Mouse (Mus musculus) hindbrain, embryonic 11.5 days (tissue): Measurements from ENCODE around the gene 9130230L23Rik. TPM values are rescaled to one million over a fixed set of nuclear protein-coding genes. Genes with fewer than 3 reads are reported as not detected.

Experiments used
- ATAC-seq: fragments of 200-750 bp; cut with Nextera tagmentation; 2 replicates; pipeline ENCODE4 v1.8.0; 2017; ENCODE audit warnings: mild to moderate bottlenecking, moderate TSS enrichment, moderate library complexity; ENCODE audit not compliant: low FRiP score
- DNase-seq: peaks from one replicate; pipeline ENCODE4 v3.0.0-alpha.2; 2015; ENCODE audit warnings: low spot score
- H3K27ac ChIP-seq: fragments of 300-500 bp; sonication (generic); 2 replicates; pipeline ENCODE4 v1.5.1; 2014; ENCODE audit warnings: mild to moderate bottlenecking, low read depth, low read length
- H3K27me3 ChIP-seq: fragments of 300-500 bp; sonication (generic); 2 replicates; pipeline ENCODE4 v1.6.1; 2014; ENCODE audit warnings: mild to moderate bottlenecking, low read length, moderate library complexity, mixed read lengths; ENCODE audit not compliant: control insufficient read depth, insufficient read depth
- H3K36me3 ChIP-seq: fragments of 300-500 bp; sonication (generic); 2 replicates; pipeline ENCODE4 v1.6.1; 2014; ENCODE audit warnings: mild to moderate bottlenecking, low read length, moderate library complexity, mixed read lengths; ENCODE audit not compliant: control insufficient read depth, insufficient read depth
- H3K4me1 ChIP-seq: fragments of 300-500 bp; sonication (generic); replicated peaks from 2 replicates; pipeline ENCODE4 v1.6.1; 2014; ENCODE audit warnings: low read length, mixed read lengths; ENCODE audit not compliant: control insufficient read depth, insufficient read depth
- H3K4me2 ChIP-seq: fragments of 300-500 bp; sonication (generic); replicated peaks from 2 replicates; pipeline ENCODE4 v1.6.1; 2014; ENCODE audit warnings: mild to moderate bottlenecking, low read depth, low read length
- H3K4me3 ChIP-seq: fragments of 300-500 bp; sonication (generic); 2 replicates; pipeline ENCODE4 v1.5.1; 2014; ENCODE audit warnings: low read depth, low read length
- H3K9ac ChIP-seq: fragments of 300-500 bp; sonication (generic); 2 replicates; pipeline ENCODE4 v1.6.1; 2014; ENCODE audit warnings: low read depth, low read length
- H3K9me3 ChIP-seq: fragments of 300-500 bp; sonication (generic); 2 replicates; pipeline ENCODE4 v1.6.1; 2016; ENCODE audit warnings: low read length; ENCODE audit not compliant: control insufficient read depth
- WGBS: fragments of 180-500 bp; shearing (Covaris S2); extraction: QIAGEN DNeasy Blood & Tissue Kit; methylation state at CpG from one replicate; pipeline ENCODE4 v1.1.7; 2014; 5-methylcytosine and 5-hydroxymethylcytosine counted together
- polyA plus RNA-seq: library from polyadenylated mRNA; unstranded; fragments of >200 nt; fragmentation: Nextera tagmentation; extraction: Ambion mirVana; gene quantifications from 2 replicates; pipeline ENCODE4 v1.2.1, GENCODE M21; 2014

Gene 9130230L23Rik
- polyA plus RNA-seq, 1 experiment from 2014 or later: 0.40 TPM

DNA sequence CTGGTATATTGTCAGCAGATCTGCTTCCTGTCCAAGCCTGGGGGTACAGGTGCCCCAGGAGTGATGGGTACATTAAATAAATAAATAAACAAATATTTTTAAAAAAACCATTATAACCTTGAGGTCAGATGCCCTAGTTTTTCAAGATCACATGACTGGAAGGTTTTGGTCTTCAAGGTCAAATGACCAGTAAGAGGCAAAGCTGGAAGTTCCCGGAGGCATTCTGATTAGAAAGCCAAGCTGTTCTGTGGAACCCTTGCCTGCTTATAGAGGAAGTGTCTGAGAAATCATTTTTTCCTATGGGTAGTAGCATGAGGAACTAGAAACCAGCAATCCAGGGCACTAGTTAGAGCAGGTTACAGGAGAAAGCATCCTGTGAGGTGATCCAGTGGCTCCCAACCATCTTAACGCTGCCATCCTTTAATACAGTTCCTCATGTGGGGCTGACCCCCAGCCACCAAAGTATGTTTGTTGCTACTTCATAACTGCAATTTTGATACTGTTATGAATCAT, 11.4 kb upstream of the 9130230L23Rik start:
- DNase-seq (no peak), ATAC-seq (no peak)
- H3K9me3 ChIP-seq: no peaks in the 10 kb centered on the region
- no peaks in the 10 kb centered on the region for H3K36me3 ChIP-seq
- no peak overlapping the region for H3K27ac ChIP-seq
- WGBS: 91% methylated on average over 2 of the region's 2 CpGs
- H3K27me3 ChIP-seq: no peaks in the 10 kb centered on the region
- H3K4me1 ChIP-seq: no peaks in the 10 kb centered on the region
- H3K4me2 ChIP-seq: no peak overlapping the region
- no peak overlapping the region for H3K4me3 ChIP-seq
- H3K9ac ChIP-seq: no peak overlapping the region

DNA sequence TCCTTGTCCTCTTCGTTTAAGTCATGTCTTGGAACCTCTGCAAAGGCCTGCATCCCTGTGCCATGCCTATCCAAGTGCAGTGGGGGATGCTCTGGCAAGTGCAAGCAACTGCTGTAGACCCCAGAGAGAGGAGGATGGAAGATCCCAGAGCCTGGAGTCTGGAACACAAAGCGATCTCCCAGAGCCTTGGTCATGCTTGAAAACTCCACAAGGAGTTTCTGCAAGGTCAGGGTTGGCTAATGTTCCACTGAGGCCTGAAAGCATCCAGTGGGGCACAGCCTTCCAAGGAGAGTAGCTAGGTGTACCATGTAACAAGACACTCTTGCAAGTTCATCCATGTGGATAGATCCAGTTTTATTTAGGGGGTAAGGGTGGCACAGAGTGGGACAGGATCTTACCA, 10.4 kb upstream of the 9130230L23Rik start:
- Histone ChIP-seq H3K4me3 (no peak overlapping the region), H3K27me3 (no peaks in the 10 kb centered on the region), H3K4me2 (no peak overlapping the region), H3K4me1 (no peaks in the 10 kb centered on the region), H3K9ac (no peak overlapping the region), H3K36me3 (no peaks in the 10 kb centered on the region), H3K9me3 (no peaks in the 10 kb centered on the region), H3K27ac (no peak overlapping the region)
- no peak for DNase-seq
- no peak for ATAC-seq
- 90% methylated on average over 2 of the region's 2 CpGs for WGBS

DNA sequence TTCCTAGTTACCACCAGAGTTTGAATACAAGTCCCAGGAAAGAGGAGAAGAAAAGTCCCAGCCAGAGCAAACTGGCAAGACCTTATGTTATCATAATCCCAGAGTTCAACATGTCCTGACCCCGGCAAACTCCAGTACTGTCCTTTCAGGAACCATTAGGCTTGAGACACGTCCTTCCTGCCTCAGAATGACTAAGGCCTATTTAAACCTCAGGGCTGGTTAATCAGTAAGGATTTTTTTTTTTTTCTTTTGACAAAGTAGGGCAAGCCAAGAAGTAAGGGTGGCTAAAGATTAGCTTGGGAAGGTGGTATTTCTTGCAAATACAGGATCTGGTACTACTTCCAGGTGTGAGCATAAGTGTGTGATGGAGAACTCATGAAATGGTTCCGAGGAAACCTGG, 9.9 kb upstream of the 9130230L23Rik start:
- no peak for ATAC-seq
- Histone ChIP-seq H3K4me2 (no peak overlapping the region), H3K9me3 (no peaks in the 10 kb centered on the region), H3K4me3 (no peak overlapping the region), H3K4me1 (no peaks in the 10 kb centered on the region), H3K36me3 (no peaks in the 10 kb centered on the region), H3K27me3 (no peaks in the 10 kb centered on the region), H3K9ac (no peak overlapping the region), H3K27ac (no peak overlapping the region)
- no peak for DNase-seq
- WGBS: 65% methylated on average over 3 of the region's 3 CpGs

DNA sequence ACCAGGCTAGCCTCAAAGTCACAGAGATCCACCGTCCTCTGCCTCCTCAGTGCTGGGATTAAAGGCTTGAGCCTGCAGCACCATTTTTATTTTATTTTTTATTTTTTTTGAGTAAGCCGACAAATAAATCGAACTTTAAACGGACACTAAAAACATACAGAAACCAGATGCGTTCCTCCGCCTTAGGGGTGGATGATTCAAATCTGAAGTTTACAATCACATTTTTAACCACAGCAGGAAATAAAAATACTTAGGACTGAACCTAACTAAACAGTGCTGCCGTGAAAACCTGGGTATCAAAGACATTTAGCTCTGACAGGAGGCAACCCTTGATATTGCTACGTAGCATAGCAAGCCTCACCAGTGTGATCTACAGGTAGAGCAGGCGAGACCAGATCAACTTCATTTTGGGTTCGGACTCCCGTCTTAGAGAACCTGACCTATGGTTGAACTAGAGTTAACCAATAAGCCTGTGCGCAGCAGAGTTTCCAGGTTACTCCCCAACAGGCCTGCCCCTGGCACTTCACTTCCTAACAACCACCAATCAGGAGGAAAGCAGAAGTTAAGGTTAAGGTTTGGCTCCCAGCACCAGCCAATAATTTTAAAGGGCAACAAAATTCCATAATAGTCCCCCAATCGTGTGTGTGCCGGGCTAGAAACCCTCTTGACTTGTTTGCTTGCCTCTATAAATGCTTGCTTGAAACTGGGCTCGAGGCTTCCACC, 4.3 kb upstream of the 9130230L23Rik start:
- 92% methylated on average over 15 of the region's 15 CpGs for WGBS
- Histone ChIP-seq H3K4me3 (no peak overlapping the region), H3K4me1 (no peaks in the 10 kb centered on the region), H3K4me2 (no peak overlapping the region), H3K36me3 (no peaks in the 10 kb centered on the region), H3K9ac (no peak overlapping the region), H3K27ac (no peak overlapping the region), H3K27me3 (no peaks in the 10 kb centered on the region), H3K9me3 (no peaks in the 10 kb centered on the region)
- DNase-seq: no peak
- ATAC-seq: no peak

DNA sequence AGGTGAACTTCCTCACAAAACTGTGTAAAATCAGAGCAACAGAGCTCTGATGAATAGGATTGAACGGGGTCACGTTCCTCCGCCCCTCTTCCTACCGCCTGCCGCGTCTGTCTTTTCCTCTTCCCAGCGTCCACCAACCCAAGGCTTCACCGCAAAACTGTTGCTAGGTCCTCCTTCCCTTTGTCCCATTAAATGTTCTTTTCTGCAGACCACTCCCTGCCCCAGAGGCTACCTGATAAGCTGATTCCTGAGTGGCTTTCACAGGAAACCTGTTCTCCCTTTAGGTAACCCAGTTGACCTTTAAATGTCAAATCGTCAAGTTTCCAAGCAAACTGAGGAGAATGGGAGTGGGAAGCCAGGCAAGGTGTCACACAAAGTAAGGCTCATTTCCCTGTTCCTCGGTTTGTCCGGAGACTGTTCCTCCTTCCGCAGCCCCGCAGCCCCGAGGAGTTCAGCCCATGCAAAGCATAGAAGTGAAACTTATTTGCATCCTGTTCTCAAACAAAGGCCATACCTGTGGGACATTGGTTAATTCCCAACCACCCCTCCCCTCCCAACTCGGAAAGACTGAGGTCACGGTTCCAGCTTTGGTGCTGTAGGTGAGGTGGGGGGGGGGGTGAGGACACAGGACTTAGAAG, 1.1 kb upstream of the 9130230L23Rik start:
- no peaks in the 10 kb centered on the region for H3K9me3 ChIP-seq
- H3K27me3 ChIP-seq: no peaks in the 10 kb centered on the region
- DNase-seq (no peak), ATAC-seq (no peak)
- H3K36me3 ChIP-seq: no peaks in the 10 kb centered on the region
- no peak overlapping the region for H3K27ac ChIP-seq
- no peak overlapping the region for H3K4me2 ChIP-seq
- 44% methylated on average over 16 of the region's 16 CpGs for WGBS
- no peak overlapping the region for H3K4me3 ChIP-seq
- H3K4me1 ChIP-seq: no peaks in the 10 kb centered on the region
- H3K9ac ChIP-seq: no peak overlapping the region

DNA sequence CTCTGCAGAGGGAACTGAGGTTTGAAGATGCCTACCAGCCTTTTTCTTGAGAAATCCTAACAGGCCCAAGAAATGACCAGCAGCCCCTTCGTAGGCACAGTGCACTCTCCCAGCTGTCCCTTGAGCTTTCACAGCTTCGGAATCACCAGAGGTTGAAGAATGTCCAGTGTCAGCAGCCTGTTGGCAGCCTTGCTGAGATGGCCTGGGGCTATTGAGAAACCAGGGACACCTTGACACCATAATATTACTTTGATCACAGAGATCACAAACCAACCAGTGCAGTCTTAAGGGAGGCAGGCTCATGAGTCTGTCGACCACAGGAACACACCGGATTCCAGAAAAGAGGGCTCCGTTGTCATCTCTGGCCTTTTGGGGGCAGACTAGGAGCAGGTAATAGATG, 2.9 kb downstream of the 9130230L23Rik start:
- Histone ChIP-seq H3K9ac (no peak overlapping the region), H3K4me1 (no peaks in the 10 kb centered on the region), H3K36me3 (no peaks in the 10 kb centered on the region), H3K27ac (no peak overlapping the region), H3K27me3 (no peaks in the 10 kb centered on the region), H3K4me3 (no peak overlapping the region), H3K4me2 (no peak overlapping the region), H3K9me3 (no peaks in the 10 kb centered on the region)
- 78% methylated on average over 5 of the region's 5 CpGs for WGBS
- ATAC-seq: no peak
- no peak for DNase-seq

DNA sequence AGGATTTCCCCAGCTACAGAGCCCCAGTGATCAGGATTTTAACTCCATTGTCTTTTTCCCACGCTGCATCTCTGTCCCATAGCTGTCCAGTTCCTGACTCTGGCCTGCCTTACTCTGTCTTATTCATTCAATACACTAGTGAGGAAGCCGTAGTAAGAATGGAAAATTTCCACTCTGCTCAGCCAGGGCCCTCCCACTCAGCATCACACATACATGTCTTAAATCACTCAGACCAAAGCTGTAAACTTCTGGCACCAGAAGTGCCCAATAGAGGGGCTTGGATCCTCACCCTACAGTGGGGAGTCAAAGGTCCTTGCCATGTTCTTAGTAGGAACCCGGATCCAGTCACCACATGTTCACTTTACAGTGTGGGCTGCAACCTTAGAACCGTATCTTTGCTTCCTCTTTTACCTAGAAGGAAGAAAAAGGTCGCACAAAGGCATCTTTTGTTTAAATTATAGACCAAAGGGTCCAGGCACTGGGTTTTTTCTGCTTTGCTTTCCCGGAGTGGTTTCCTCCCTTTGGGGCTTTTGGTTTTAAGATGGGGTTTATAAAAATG, 3.4 kb downstream of the 9130230L23Rik start:
- Histone ChIP-seq H3K4me2 (no peak overlapping the region), H3K4me1 (no peaks in the 10 kb centered on the region), H3K4me3 (no peak overlapping the region), H3K9me3 (no peaks in the 10 kb centered on the region), H3K36me3 (no peaks in the 10 kb centered on the region), H3K27ac (no peak overlapping the region), H3K9ac (no peak overlapping the region), H3K27me3 (no peaks in the 10 kb centered on the region)
- 69% methylated on average over 6 of the region's 6 CpGs for WGBS
- no peak for ATAC-seq
- DNase-seq: no peak

DNA sequence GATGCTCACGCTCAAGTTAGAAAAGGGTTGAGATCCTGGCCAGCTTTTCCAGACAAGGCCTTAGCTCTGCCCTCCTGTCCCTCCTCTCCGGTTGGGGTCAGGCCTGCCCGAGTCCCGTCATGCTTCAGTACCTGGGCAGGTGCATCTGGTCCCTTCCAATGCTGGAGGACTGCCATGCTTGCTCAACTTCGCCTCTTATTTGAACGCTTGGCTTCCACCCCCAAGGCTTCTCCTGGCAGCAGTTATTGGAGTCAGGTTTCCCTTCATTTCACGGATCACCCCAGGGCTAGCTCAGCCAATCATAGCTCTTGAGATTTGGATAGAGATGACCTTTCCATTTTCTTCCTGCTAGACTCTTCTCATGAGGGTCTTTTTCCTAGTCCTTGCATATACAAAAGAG, 4.0 kb downstream of the 9130230L23Rik start:
- Histone ChIP-seq H3K9me3 (no peaks in the 10 kb centered on the region), H3K36me3 (no peaks in the 10 kb centered on the region), H3K4me3 (no peak overlapping the region), H3K27ac (no peak overlapping the region), H3K4me1 (no peaks in the 10 kb centered on the region), H3K27me3 (no peaks in the 10 kb centered on the region), H3K9ac (no peak overlapping the region), H3K4me2 (no peak overlapping the region)
- DNase-seq (no peak), ATAC-seq (no peak)
- WGBS: 84% methylated on average over 7 of the region's 7 CpGs

DNA sequence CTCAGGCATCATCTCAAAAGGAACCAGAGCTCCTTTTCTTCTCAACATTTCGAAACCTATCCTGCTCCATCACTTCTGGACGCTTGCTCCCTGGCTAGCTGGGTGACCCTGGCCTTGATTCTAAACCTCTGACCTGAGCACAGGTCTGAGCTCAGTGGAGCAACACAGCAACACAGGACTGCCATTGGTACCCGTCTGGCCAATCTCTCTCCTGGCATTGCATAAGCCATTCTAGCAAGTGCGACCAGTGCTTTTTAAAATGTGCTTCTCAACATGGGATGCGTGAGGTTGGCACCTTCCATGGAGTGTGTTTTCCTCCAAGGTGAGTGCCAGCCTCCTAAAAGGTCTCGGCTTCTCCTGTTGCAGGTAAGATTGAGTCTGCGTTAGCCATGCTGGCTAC, 5.0 kb downstream of the 9130230L23Rik start:
- Histone ChIP-seq H3K4me2 (no peak overlapping the region), H3K4me1 (no peaks in the 10 kb centered on the region), H3K27me3 (no peaks in the 10 kb centered on the region), H3K27ac (no peak overlapping the region), H3K9me3 (no peaks in the 10 kb centered on the region), H3K36me3 (no peaks in the 10 kb centered on the region), H3K9ac (no peak overlapping the region), H3K4me3 (no peak overlapping the region)
- WGBS: 87% methylated on average over 7 of the region's 7 CpGs
- DNase-seq: no peak
- ATAC-seq: no peak
